Mouse (Mus musculus) c-Kit-negative CD71-positive TER-119-positive erythroid progenitor cells, embryonic 14.5 days (primary cell): ENCODE results near the gene Slc26a10.
A peak's percentile ranks its signal among the peaks of the same experiment; 100 is the strongest.

Experiments used
- DNase-seq: peaks from one replicate; pipeline ENCODE4 v3.0.0-alpha.2; 2013; ENCODE audit warnings: low read depth, low spot score

Gene Slc26a10

DNA sequence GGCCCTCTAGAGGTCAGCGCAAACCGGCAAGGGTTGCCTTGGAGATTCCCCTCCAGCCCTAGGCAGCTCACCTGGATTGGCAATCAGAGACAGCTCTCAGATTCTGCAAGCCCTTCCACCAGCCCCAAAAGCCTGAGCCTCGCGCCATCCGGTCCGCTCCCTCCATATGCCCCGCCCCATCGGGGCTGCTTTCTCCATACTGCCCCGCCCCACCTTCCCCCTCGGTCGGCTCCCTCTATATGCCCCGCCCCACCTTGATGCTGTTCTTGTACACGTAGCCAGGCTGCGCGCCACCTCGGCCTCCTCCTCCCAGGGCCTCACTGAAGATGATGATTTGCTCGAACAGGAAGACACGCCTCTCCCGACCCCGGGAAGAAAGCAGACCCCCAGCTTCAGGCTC is 3.3 kb upstream of the Slc26a10 start:
- no peak for DNase-seq

DNA sequence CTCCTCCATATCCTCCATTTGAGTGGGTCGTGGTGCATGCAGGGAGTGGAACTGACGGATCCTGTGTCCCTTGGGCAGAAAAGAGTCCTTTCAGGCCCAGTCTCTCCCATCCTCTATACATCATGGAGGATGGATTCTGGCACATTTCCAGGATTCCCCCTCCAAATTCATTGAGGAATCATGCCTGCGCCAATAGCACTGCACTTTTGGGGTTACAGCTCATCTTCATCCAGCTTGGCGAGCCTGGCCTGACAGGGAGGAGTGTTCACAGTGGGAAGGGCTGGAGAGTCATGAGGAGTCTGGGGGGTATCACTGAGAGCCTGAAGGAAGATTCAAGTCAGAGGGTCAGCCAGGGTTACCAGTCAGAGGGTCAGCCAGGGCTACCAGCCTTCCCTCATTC is 2.2 kb upstream of the Slc26a10 start:
- no peak for DNase-seq

GRCm38 (mm10) chr10:127181566-127181965 is 1.1 kb upstream of the Slc26a10 start:
- no peak for DNase-seq

GRCm38 (mm10) chr10:127180695-127181047 is 226 bp upstream of the Slc26a10 start:
- no peak for DNase-seq

- DNase-seq = no peak
Observed at GRCm38 (mm10) chr10:127178286-127179027, 2.0 kb downstream of the Slc26a10 start.

DNA sequence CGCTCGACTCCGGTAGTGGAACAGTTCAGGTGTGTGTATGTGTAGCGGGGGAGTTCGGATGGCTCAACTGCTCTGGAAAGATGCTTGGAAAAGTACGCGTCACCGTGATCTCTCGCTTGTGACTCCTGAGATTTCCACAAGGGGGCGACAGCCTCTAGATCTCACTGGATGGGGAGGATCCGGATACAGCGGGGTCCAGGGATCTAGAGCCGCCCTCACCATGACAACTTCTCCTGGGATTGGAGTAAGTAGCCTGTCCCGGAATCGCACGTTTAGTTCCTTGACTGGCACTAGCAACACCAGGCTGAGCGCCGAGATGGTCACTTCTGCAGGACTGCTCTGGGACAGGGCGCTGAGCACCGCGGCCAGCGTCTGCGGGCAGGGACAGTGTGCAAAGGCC is 2.7 kb downstream of the Slc26a10 start:
- DNase-seq = peak; percentile 64

DNA sequence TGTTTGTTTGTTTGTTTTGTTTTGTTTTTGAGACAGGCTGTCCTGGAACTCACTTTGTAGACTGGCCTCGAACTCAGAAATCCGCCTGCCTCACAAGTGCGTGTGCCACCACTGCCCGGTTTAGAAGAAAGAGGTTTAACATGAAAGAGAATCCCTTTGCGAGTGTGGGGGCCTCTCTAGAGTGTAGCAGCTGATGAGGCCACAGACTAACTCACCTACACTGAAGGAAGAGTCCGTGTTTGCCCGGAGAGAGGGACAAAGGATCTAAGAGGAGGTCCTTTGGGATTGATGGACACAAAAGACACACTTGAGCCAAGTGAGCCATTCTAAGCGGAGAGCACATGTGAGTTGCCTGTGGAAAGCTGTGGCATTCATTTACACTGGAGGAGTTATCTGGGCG is 3.2 kb downstream of the Slc26a10 start:
- no peak for DNase-seq

DNA sequence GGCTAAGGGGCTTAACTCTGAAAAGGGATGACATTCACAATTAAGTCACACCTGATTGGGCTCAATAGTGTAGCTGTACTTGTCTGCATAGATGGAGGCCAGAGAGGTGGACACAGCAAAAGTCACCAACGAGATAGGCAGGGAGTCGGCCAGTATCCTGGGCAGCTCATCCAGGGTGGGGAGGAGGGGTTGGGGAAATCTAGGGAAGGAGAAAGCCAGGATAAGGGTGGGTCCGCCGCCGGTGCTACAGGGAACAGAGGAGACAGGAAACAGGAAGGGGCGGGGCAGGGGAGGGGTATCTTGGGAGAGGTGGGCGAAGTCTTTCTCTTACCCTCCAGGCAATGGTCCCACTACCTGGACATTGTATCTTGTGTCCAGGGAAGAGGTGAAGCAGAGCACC is 3.7 kb downstream of the Slc26a10 start:
- DNase-seq = no peak

DNA sequence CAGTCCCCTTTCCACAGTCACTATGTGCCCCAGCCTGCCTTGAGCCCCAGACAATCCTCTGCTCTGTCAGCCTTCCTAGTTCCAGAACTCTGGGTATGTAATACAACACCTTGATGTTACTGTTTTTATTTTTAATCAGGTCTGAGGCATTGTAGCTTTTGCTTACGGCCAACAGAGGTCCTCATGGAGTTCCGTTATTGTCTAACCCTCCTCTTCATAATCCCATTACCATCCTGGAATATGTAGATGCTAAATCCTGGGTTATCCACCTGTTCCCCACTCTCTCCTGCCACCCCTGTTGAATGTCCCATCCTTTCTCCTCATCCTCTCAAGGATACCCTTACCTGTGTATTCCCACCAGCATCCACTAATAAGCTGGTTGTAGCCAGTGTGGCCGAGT is 4.2 kb downstream of the Slc26a10 start:
- DNase-seq = no peak

DNA sequence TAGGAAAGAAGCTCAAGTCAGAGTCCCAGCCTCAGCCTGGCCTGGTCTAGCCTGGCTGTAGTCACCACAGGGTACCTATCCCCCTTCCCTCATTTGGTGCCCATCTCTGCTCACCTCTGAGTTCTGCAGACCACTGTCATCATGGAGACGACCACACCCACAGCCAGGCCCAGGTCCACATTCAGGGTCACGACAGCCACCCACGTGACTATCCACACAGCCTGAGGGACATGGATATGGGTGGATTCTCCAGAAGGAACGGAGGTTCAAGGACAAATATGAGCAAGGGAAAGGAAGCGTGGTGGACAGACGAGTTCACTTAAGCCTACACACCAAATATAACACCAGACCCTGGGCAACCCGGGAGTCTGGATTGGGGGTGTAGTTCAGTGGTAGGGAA is 6.3 kb downstream of the Slc26a10 start:
- no peak for DNase-seq

- no peak for DNase-seq
Observed at GRCm38 (mm10) chr10:127173148-127174065, 7.0 kb downstream of the Slc26a10 start.

DNA sequence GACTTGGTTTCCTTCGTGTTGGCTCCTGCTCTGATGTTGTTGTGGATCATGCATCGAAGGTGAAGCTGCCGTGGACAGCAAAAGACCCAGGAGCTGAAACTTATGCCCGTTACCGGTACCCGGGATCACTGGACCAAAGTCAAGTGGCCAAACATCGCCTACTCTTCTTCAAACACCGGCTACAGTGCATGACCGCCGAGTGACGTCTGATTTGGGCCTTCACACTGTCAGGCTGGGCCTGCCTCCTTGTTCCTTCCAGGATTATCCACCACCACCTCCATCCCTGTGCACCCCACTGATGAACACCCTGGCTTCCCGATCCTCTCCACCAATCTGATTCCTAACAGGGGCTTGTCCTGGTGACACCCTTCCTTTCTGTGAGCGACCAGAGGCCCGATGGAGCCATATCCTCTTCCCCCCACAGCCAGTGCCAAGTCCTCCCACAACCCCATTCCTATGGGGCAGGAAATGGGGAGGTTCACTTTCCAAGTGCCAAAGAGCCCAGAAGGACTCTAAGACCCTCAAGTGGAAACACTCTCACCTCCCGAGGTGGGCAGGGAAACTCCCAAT is 8.7 kb downstream of the Slc26a10 start:
- DNase-seq = no peak

DNA sequence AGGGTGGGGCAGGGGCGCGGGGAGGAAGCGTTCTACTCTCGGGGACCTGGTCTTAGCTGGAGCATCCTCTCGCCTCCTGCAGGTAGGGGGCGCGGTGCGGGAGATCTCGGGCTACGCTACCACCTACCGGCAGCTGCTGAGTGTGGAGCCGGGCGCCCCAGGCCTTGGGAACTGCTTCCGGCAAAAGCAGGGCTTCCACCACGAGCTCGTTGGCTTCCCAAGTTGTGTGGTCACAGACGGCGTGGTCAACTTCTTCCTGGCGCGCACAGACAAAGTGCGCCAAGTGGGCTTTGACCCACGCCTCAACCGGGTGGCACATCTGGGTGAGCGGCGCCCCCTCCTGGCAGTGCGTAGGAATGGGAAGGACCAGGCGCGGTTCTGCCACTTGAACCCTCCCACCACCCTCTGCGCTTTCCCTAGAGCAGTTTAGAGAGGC is 9.6 kb downstream of the Slc26a10 start:
- DNase-seq = no peak

DNA sequence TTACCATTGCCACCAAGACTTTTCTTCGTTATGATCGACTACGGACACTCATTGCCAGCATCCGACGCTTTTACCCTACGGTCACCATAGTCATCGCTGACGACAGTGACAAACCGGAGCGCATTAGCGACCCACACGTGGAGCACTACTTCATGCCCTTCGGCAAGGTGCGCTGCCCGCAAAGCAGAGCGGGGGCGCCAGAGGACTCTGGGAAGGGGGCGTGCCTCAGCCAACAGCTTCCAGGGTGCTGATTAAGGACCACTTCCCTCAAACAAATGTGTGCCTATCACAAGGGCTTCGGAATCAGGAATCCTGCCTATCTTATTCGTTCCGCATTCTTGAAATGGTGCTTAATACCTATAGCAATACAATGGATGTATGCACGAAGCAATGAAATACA is 10.4 kb downstream of the Slc26a10 start:
- DNase-seq = no peak

- DNase-seq = no peak
Observed at GRCm38 (mm10) chr10:127167614-127168192, 12.7 kb downstream of the Slc26a10 start.

DNA sequence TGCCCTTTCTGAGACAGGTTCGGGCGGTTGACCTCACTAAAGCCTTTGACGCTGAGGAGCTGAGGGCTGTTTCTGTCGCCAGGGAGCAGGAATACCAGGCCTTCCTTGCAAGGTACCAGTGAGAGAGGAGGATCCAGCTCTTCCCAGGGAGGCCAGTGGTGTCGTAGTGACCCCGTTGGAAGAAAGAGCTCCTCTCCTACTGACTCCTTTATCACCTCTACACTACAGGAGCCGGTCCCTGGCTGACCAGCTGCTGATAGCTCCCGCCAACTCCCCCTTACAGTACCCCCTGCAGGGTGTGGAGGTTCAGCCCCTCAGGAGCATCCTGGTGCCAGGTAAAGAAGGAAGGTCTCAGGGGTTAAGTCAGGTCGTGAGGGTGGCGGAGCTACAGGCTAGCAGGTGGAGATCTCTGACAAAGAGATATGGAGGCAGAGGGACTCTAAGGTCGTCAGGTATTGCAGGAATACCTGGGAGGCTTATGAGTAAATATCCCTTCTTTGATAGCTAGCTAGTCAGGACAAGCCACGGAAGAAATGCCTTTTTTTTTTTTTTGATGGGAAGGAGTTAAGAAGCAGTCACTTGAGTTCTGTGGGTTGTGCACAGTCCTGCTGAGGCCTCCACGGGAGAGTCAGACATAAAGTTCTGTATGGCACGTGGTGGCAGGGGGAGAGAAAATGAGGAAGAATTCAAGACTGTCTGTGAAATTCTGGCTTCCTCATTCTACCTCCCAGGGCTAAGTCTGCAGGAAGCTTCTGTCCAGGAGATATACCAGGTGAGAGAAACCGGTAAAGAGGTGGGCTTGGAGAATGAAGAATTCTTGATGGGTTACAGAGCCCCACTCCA is 13.5 kb downstream of the Slc26a10 start:
- DNase-seq = no peak

DNA sequence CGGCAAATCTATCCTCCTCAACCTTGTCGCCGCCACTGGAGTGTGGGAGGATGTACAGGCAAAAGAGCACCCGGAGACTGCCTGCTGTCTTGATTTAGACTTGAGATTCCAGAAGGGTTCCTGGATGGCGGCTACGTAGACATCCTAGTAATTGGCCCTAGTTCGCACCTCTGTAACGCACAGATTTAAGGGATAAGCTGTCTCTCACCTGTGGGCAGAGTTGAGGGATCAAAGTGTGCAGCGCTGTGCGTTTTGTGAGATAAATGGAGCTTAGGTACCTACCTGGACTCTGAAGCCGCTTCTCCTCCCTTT is 14.1 kb downstream of the Slc26a10 start:
- no peak for DNase-seq

DNA sequence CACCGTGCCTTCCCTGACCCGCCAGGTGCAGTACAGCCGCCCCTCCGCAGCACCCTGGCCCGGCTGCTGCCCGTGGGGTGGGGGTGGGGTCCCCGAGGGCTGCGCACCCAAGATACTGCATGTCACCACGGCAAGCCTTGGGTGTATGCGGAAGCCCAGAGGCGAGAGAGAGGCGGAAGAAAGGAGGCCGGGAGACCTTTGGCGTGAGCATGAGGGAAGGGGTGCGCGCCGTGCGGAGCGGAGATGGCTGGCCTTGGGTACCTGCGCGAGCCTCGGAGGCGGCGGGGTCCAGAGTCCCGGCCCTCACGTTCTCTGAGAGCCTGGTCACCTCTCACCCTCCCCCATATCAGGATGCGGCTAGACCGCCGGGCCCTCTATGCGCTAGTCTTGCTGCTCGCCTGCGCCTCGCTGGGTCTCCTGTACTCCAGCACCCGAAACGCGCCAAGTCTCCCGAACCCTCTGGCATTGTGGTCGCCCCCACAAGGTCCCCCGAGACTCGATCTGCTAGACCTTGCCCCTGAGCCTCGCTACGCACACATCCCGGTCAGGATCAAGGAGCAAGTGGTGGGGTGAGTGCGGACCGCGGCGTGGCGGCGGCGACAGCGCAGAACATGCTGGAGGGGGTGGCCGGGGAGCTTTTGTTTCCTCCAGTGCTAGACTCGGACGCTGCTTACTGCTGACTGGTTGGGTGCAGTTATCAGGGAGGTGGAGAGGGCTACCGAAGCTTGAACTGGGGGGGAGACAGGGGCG is 14.6 kb downstream of the Slc26a10 start:
- DNase-seq = no peak

GRCm38 (mm10) chr10:127165354-127165653 is 15.1 kb downstream of the Slc26a10 start:
- no peak for DNase-seq

- no peak for DNase-seq
Observed at GRCm38 (mm10) chr10:127164631-127165353, 15.7 kb downstream of the Slc26a10 start, which contains the start of gene B4galnt1. Gene B4galnt1, plus strand, starts transcription at chr10:127165225.
